Mouse (Mus musculus) MEL-GATA-1-ER (cell line): ENCODE measurements around the gene Chd1l.

Source experiments
- DNase-seq: peaks from one replicate; pipeline ENCODE4 v3.0.0-alpha.2; 2012; ENCODE audit warnings: low read depth; ENCODE audit errors: extremely low read depth

Gene Chd1l

GRCm38 (mm10) chr3:97609845-97610410 lies at the start of gene Chd1l:
Gene Chd1l, minus strand, starts transcription at chr3:97610203.
- DNase-seq: peak; percentile 96

DNA sequence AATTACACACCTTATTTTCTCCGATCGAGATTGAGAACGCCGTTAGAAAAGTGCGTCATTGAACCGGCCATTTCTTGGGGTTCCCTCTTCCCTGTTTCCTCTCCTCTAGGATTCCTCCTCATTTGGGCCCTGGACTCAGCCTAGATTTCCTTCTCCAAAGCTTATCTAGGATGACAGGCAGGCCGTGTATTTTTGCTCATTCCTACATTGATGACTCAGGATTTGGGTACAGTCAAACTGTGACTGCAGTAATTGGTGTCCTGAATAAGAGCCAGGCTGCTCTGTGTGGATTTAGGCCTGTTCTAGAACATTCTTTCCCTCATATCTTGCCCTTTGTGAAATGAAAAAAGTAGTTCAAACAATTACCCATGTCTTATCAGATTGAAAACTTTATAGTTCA lies 49.7 kb upstream of the Chd1l start:
- DNase-seq: no peak

GRCm38 (mm10) chr3:97658426-97659193 lies 48.6 kb upstream of the Chd1l start:
- DNase-seq: peak; percentile 73

- peak; percentile 99 for DNase-seq
These were observed 47.8 kb upstream of the Chd1l start, which contains the start of gene Prkab2 for GRCm38 (mm10) chr3:97657655-97658411. Gene Prkab2, plus strand, starts transcription at chr3:97658193.

DNA sequence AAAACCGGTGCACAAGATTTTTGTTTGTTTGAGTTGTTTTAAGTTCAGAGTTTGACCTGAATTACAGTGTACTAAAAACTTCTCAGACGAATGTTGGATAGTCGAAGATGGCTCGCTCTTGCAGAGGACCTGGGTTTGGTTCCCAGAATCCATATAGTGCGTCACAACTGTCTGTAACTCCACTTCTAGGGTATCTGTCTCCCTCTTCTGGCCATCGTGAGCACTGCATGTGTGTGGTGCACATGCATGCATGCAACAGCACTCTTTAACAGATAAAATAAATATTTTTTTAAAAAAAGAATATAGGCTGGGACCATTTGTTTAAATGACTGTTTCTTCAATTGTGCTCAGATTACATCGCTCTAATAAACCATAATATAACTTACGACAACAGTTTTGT lies 44.9 kb upstream of the Chd1l start:
- DNase-seq: peak; percentile 73

- DNase-seq: no peak
These were observed 43.8 kb upstream of the Chd1l start for GRCm38 (mm10) chr3:97653781-97654180.

DNA sequence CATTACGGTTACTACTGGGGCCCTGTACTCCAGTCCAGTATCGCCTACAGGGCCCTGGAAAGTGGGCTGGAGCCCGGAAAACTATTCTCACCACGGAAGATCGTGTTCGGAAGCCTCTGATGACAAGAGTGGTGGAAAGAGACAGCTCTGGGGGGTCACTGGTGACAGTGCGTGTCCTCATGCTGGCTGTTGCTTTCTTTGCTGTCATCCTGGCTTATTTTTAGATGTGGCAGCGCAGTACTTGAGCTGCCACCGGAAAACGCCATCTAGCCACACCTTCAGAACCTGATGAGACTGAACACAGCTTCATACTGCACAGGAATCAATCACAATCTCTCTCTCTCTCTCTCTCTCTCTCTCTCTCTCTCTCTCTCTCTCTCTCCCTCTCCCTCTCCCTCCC lies 41.6 kb upstream of the Chd1l start:
- no peak for DNase-seq

DNA sequence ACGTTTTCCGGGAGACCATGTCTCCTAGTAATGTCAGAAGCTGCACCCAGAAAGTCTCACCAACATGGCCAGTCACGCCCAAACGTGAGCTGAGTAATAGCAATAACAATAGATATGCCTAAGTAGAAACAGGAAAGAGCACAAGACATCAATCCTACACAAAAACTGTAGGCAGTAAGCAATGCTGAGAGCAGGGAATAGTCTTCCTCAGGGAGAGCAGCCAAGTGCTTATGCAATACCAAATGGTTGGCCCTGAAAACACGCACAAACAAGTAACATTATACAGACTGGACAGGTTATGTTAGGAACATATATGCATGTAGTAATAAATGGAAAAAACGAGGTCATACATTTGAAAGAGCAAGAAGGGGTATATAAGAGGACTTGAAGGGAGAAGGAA lies 39.5 kb upstream of the Chd1l start:
- DNase-seq: no peak

DNA sequence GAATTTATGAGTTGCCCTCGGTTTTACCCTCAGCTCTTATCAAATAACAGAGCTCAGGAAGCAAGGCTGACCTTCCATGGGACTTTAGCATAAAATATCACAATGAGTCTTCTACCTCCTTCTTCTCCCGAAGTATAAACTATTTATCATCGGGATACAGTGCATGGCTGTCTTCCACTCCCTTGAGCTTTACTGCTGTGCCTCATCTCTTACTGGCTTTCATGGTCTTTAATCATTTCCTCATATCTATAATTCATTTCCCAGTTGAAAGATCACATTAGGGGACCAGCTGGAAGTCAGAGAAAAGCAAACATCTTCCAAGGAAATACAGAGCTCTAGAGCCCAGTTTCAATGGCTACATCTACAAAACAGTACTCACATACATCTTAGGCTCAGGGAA lies 39.0 kb upstream of the Chd1l start:
- no peak for DNase-seq

DNA sequence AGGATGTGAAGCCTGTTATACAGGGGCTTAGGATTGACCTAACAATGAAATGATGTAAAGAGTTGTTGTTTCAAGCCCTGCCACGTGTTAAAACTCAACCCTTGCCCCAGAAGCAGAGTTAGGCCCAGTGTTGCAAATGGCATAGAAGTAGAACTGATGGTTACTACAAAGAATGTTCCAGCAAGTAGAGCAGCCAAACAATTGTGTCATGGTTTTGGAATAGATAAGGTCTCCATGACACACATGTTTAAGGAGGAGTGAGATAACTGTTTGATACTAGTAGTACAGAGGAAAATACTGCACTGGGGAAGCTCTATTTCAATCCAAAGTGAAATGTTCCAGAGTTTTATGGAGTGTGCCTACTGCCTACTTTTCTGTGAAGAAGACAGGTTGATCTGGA lies 38.5 kb upstream of the Chd1l start:
- no peak for DNase-seq

- no peak for DNase-seq
These were observed 32.0 kb upstream of the Chd1l start for GRCm38 (mm10) chr3:97642001-97642400.

- no peak for DNase-seq
These were observed 31.4 kb upstream of the Chd1l start for GRCm38 (mm10) chr3:97641396-97641795.

DNA sequence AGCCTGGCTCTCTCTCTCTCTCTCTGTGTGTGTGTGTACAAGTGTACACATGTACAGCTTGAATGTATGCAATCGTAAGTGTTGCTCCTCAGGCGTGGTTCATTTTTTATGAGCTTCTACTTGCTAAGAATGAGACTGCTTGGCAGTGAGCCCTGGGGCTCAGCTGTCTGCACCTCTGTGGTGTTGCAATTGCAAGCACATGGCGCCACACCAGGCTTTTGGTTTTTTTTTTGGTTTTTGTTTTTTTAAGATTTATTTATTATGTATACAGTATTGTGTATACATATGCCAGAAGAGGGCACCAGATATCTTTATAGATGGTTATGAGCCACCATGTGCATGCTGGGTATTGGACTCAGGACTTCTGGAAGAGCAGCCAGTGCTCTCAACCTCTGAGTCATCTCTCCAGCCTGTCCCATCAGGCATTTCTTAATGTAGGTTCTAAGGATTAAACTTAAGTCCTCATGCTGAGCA lies 24.3 kb upstream of the Chd1l start:
- DNase-seq: peak; percentile 26

GRCm38 (mm10) chr3:97633456-97633855 lies 23.5 kb upstream of the Chd1l start:
- DNase-seq: no peak

GRCm38 (mm10) chr3:97631258-97631860 lies 21.4 kb upstream of the Chd1l start:
- DNase-seq: no peak

DNA sequence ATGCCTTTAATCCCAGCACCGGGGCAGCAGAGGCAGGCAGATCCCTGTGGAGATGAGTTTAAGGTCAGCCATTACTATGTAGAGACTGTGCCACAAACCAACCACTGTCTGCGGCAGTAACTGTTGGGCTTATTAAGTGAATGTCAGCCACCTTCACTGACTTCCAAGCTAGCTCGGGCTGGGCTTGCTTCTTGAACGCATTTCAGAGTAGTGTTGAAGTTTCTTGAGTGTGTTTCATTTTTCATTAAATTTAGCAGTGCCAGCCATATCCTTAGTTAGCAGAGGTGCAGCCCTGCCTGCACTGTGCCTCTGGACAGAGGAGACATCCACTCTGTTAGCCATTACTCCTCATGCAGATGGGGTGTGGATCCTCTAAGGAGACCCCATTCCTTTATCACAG lies 20.7 kb upstream of the Chd1l start:
- DNase-seq: no peak

DNA sequence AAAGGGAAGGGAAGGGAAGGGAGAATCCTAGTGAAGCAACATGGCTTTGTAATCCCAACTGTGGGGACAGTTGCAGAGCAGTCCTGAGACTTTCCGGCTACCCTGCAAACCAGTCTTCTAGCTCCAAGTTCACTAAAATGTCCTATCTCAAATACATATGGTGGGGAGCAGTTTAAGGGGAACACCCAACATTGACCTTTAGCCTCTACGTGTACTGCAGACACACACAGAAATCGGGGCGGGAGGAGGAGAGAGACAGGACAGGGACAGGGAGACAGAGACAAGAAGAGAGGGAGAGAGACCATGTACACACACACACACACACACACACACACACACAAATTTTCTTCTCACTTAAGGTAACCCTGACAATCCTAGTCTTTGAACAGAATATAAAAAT lies 19.9 kb upstream of the Chd1l start:
- DNase-seq: no peak

- peak; percentile 96 for DNase-seq
These were observed 18.5 kb upstream of the Chd1l start, which contains the start of gene Fmo5 for GRCm38 (mm10) chr3:97628391-97629001. Gene Fmo5, plus strand, starts transcription at chr3:97628804.

- no peak for DNase-seq
These were observed 17.9 kb upstream of the Chd1l start for GRCm38 (mm10) chr3:97627893-97628292.

DNA sequence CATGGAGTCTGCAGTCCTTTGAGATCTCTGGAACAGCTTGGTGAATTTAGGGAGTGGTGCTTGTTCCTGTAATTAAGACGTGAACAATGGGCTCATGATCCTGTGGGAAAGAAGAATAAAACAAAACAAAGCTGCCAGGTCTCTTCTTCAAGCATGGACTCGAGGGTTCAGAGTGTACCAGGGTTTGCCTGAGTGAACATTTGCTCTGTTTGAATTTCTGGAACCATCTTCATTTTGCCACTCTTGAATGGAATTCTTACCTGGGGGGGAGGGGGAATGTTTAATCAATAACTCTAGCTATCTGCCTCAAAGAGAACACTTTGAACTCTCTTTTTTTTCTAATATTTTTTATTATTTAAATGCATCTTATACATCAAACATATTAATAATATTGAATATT lies 14.6 kb upstream of the Chd1l start:
- DNase-seq: no peak

GRCm38 (mm10) chr3:97620657-97621056 lies 10.7 kb upstream of the Chd1l start:
- no peak for DNase-seq
